Mouse (Mus musculus): ENCODE results near the gene Tpst1.

Tpst1 gene

GRCm38 (mm10) chr5:130143977-130144333 lies 70.8 kb downstream of the Tpst1 start:
- 2% methylated on average over 20 of the region's 20 CpGs for WGBS

GRCm38 (mm10) chr5:130144334-130145312 lies 71.5 kb downstream of the Tpst1 start, which contains the start of gene Kctd7:
Gene Kctd7, plus strand, starts transcription at chr5:130144861.
- under 1% methylated on average over 66 of the region's 66 CpGs for WGBS

- 28% methylated on average over 8 of the region's 8 CpGs for WGBS
These were observed 72.8 kb downstream of the Tpst1 start for GRCm38 (mm10) chr5:130145961-130146360.

GRCm38 (mm10) chr5:130149726-130150310 lies 76.7 kb downstream of the Tpst1 start:
- 66% methylated on average over 7 of the region's 7 CpGs for whole genome bisulfite sequencing

GRCm38 (mm10) chr5:130154286-130154685 lies 81.2 kb downstream of the Tpst1 start:
- 83% methylated on average over 2 of the region's 2 CpGs for WGBS

GRCm38 (mm10) chr5:130158545-130158944 lies 85.4 kb downstream of the Tpst1 start:
- WGBS = 85% methylated on average over 4 of the region's 4 CpGs

- 75% methylated on average over 7 of the region's 7 CpGs for WGBS
These were observed 86.7 kb downstream of the Tpst1 start for GRCm38 (mm10) chr5:130159761-130160201.

- 7% methylated on average over 7 of the region's 7 CpGs for WGBS
These were observed 90.5 kb downstream of the Tpst1 start for GRCm38 (mm10) chr5:130163670-130164069.

GRCm38 (mm10) chr5:130165213-130165612 lies 92.1 kb downstream of the Tpst1 start:
- WGBS = 71% methylated on average over 4 of the region's 4 CpGs

- WGBS = 80% methylated on average over 6 of the region's 6 CpGs
These were observed 96.0 kb downstream of the Tpst1 start for GRCm38 (mm10) chr5:130169109-130169508.

GRCm38 (mm10) chr5:130170666-130171422 lies 97.7 kb downstream of the Tpst1 start:
- 4% methylated on average over 6 of the region's 6 CpGs for WGBS

- under 1% methylated on average over 62 of the region's 62 CpGs for WGBS
These were observed 98.4 kb downstream of the Tpst1 start, which contains the start of gene Rabgef1 for GRCm38 (mm10) chr5:130171423-130171954. Gene Rabgef1, plus strand, starts transcription at chr5:130171798.

GRCm38 (mm10) chr5:130171956-130172601 lies 99.0 kb downstream of the Tpst1 start:
- under 1% methylated on average over 43 of the region's 46 CpGs for WGBS

- 91% methylated on average over 4 of the region's 4 CpGs for WGBS
These were observed 99.9 kb downstream of the Tpst1 start for GRCm38 (mm10) chr5:130173012-130173411.

- 68% methylated on average over 4 of the region's 4 CpGs for WGBS
These were observed 104.7 kb downstream of the Tpst1 start for GRCm38 (mm10) chr5:130177871-130178270.

GRCm38 (mm10) chr5:130180362-130180761 lies 107.2 kb downstream of the Tpst1 start:
- WGBS = 66% methylated on average over 7 of the region's 7 CpGs

- 76% methylated on average over 6 of the region's 6 CpGs for WGBS
These were observed 108.8 kb downstream of the Tpst1 start for GRCm38 (mm10) chr5:130181740-130182540.

- whole genome bisulfite sequencing = 78% methylated on average over 3 of the region's 3 CpGs
These were observed 109.4 kb downstream of the Tpst1 start for GRCm38 (mm10) chr5:130182541-130182821.

GRCm38 (mm10) chr5:130184193-130184856 lies 111.2 kb downstream of the Tpst1 start:
- WGBS = 90% methylated on average over 9 of the region's 9 CpGs

GRCm38 (mm10) chr5:130185312-130185711 lies 112.2 kb downstream of the Tpst1 start:
- 82% methylated on average over 6 of the region's 6 CpGs for WGBS

All from cerebral cortex, adult 2 months (tissue).